Mouse (Mus musculus) adipocyte (in vitro differentiated cells): ENCODE results near the gene Dot1l.

Experiments
- DNase-seq: peaks from one replicate; pipeline ENCODE4 v3.0.0-alpha.2; 2016; ENCODE audit warnings: low spot score

The Dot1l gene

DNA sequence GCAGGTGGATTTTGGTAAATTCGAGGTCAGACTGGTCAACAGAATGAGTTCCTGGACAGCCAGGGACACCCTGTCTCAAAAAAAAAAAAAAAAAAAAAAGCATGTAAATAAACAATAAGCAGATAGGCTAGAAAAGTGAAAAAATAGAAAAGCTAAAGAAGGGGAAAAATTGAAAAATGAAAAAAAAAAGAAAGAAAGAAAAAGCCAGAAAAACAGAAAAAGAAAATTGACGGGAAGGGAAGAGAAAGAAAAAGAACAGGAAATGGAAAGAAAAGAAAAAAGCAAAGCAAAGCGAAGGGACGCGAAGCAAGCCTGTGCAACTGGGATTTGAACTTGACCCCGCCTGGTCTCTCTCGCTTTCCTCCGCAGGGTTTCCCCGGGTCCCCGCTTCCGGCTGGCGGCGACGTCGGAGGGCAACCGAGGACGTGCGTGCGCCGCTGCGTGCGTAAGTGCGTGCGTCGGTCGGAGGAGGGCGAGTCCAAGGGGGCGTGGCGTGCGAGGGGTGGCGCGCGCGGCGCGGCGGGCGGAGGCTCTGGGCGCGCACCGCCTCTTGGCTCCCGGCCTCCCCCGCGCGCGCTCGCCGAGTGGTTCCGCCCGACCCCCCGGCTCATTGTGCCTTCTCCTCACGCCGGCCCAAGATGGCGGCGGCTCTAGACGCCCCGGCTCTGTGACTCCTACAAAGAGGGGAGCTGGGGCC lies at the start of gene Dot1l:
Dot1l (plus strand) TSS at position 613 of the 697 bp plus-strand sequence.
- peak; percentile 93 for DNase-seq

DNA sequence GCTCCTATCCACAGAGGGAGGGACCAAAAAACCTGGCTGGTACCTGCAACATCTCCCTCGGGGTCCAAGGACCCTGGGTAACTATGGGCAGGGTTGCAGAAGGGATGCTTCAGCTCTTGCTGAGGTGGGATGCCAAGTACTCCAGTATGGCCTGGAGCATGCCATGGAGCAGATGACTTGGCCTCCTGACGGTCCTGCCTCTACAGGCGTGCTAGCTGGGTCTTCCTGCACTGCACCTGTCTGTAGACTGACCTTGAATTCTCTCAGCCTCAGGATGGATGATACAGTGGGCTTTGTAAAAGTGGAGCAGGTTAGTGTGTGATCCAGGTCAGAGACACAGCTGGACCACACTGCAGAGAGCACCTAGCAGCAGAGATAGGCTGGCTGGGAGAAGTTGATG lies 49.5 kb upstream of the Dot1l start:
- DNase-seq, result no peak

DNA sequence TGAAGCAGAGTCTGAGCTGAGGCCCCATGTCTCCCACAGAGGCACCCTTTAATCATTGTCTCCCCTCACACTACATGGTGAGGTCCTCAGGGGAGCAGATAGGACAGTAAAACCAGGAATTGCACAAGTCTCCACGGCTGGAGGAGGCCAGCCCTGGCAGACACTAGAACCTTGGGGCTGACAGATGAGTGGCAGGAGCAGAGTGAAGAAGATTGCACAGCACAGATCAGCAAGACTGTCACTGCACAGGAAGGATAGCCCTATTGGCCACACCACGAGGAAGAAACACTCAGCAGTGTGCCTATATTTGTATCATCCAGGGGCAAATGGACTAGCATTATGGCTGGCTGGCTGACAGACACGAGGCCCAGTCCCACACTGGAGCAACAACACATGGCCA lies 44.2 kb upstream of the Dot1l start:
- DNase-seq, result no peak

DNA sequence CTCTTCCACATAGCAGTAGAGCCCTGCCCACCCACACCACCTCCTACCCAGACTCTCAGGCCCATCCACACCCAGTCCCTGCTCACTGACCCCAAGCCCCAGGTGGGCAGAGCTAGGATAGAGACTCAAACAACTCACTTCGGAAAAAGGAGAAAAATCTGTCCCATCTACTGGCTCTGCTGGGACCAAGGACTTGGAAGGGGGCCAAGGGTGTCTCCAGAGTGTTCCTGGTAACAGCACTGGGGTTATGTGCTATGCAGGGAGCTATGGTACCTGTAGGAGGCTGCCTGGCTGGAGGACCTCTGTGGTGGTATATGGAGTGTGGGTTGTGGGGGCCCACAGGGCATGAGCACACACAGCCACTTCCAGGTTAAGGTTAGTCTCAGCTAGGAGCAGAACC lies 37.7 kb upstream of the Dot1l start:
- no peak for DNase-seq

DNA sequence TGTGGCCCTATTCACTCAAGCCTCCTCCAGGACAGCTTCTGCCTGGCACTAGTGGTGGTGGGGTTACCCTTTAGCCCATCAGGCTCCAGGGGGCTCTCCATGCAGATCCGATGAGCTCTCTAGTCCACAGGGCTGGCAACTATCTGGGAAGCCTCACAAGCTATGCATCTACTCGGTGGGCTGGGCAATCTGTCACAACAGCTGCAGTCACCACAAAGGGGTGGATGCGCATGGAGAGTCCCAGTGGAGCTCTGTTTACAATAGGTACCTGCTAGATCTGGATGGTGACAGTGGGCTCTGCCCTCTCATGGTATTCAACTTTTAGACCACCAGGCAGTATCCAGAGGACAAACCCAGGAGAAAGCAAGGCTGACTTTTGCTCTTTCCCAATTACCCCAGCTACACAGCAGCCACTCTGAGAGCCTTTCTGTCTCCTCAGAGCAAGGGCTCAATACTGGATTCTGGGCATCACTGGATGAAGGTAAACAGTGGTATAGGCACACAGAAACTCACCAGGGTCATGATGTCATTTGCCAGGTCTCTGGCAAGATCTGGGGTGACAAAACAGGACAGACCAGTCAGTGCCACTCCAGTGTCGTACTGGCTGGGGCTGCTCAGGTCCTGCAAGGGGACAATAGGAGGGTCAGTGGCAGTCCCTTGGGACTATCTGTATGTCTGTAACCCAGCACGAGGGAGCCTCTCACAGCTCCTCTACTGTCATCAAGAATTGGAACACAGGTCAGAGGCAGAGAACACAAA lies 27.5 kb upstream of the Dot1l start:
- no peak for DNase-seq

DNA sequence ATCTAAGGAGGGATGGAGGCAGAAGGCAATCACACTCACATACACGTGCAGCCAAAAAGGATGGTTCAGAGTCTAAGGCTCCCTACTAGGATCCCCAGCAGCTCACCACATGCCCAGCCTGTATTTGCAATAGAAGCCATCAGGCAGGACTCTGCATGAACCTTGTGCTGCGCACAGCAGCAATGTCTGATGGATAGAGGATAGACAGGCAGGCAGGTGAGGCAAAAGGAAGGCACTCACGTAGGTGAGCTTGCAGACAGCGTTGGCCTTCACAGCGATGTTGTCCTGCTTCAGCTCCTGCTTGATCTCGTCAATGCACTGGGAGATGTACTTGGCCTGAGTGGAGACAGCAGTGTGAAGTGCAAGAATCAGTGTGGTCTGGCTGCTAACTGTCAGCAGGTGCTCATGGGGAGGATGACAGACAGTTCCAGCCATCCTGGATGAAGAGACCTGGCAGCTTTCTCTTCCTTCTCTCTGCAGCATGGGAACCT lies 22.4 kb upstream of the Dot1l start:
- no peak for DNase-seq

DNA sequence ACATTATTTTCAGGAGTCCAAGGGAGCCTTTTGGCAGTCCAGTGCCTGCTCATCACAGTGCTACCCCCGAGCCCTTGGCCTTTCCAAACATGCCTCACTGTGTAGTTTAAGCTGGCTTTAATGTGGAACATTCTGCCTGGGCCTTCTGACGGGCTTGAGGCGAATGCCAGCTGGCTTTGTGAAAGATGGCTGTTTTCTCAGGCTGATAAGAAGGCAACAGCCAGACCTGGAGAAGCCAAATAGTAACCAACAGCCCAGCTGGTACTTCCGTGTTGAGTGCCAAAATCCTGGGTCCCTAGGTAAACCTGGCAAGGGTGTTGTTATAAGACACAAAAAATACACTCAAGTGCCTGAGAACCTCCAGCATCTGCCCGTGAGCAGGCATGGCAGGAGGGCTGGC lies 18.3 kb upstream of the Dot1l start:
- DNase-seq, result no peak

DNA sequence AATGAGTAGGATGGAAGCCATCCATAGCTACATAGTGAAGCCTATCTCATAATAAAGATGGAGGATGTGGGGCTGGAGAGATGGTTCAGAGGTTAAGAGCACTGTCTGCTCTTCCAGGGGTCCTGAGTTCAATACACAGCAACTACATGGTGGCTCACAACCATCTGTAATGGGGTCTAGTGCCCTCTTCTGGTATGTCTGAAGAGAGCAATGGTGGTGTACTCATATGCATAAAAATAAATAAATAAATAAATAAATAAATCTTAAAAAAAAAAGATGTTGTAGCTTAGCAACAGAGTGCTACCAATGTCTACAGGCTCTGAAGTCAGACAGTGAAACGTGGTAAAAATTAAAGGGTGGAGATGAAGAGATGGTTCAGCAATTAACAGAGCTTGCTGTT lies 16.3 kb upstream of the Dot1l start:
- DNase-seq, result no peak

DNA sequence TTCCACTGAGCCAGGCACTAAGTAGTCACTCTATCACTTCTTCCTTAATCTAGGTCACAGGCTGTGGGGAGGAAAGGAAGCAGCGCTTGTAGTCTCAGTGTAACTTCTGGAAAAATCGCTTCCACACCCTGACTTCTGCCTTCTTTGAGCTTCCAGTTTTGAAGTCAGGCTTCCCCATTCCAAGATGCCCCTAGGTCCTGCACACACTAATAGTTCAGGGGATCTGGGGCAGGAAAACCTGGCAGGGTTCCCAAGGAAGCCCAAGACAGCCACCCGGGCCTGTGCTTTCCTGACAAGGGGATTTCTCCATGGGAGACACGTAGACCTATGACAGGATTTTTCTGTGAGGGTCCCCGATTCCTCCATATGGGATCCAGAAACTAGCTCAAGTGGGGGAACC lies 13.9 kb upstream of the Dot1l start:
- peak; percentile 53 for DNase-seq

DNA sequence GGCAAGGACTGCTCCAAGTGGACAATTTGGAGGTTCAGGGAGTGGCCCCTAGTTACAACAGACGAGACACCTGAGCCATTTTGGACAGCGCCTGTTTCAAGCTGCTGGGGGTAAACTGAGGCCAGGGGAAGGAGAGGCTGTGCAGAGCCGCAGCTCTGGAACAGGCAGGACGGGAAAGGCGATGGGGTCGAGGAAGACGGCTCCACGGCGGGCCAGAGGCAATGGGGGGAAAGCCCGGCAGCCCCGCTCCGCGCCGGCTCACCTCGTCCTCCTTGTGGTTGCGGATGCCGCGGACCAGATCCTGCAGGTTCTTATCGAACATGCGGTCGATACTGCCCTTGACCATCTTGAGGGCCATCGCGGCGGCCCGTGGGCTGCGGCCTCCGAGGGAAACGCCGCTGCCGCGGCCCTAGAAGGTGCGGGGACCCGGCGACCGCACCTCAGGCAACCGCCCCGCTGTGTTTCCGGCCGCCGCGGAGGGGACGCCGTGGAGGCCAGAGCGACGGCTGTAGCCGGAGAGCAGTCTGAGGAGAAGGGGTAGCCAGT lies 13.3 kb upstream of the Dot1l start:
- DNase-seq, result no peak

DNA sequence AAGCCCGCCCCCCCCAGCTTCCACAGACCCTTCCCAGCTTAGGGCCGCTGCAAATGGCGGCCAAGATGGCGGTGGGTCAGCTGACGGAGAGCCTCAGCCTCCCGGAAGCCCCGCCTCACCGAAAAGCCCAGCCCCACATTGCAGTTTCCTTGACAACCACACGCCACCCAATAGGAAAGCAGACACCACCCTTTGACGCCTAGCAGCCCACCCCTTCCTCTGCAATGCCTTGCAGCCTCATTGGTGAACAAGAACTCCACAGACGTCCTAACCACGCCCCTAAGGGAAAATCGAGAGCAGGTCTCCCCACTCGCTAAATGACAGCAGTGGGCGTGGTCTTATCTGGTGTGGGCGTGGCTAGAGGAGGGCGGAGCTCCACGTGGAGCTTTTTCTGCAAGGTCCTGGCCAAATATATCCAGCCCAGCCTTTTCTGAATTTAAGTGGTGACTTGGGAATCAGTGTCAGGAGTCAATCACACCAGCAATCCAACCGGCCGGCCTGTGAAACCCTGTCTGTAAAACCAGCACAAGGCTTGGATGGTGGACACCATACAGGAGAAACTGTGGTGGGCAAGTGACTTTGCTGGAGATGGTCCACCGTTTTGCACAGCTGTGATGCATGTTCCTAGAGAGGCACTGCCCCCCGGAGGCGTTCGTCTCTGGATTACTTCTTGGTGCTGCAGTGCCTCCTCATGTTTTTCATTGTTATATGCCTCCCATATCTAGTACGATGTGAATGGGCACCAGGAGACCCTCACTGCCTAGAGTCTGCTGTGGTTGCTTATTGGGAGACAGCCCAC lies 12.6 kb upstream of the Dot1l start, which contains the start of gene Ap3d1:
Ap3d1 (minus strand) TSS at position 85 of the 799 bp plus-strand sequence.
- peak; percentile 100 for DNase-seq

DNA sequence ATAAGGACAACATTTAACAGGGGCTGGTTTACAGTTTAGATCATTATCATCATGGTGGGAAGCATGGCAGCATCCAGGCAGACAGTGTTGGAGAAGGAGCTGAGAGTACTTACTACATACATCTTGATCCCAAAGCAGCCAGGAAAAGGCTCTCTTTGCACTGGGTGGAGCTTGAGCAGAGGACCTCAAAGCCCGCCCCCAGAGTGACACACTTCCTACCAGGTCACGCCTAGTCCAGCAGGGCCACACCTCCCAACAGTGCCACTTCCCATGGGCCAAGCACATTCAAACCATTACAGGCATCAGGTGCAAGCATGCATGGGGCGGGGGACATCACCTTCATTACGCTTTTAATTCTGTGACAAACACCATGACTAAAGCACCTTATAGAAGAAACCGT lies 10.7 kb upstream of the Dot1l start:
- peak; percentile 57 for DNase-seq

DNA sequence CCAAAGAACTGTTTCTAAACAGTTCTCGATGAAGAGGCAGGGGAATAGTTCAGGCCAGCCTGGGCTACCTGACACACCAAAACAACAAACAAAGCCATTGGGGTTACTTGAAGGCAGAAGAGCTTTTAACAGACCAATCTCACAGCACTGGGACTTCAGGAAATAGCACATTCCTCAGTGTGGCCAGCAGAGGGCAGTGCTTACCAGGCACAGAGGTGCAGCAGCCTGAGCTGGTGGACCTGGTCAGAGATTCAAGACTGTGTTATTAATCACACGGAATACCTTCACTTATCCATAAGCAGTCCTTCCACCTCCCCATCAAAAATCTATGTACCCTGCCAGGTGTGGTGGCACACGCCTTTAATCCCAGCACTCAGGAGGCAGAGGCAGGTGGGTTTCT lies 7.6 kb upstream of the Dot1l start:
- DNase-seq, result peak; percentile 84

DNA sequence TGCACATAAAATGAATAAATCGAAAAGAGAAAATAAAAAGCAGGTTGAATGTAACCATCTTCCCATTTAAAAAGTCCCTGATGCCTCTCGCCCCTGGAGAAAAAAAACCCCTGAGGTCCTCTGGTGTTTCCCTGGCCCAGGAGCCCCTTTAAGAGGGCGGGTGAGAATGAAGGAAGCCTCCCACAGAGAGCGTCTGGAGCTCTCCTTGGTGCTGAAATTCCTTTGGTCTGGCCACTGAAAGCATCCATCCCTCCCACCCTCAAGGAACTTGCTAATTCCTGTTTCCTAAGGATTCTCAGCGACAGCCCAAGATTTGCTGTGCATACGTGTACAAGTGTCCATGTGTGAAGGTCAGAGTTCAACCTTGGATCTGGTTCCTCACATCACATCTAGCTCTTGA lies 6.4 kb upstream of the Dot1l start:
- peak; percentile 89 for DNase-seq

DNA sequence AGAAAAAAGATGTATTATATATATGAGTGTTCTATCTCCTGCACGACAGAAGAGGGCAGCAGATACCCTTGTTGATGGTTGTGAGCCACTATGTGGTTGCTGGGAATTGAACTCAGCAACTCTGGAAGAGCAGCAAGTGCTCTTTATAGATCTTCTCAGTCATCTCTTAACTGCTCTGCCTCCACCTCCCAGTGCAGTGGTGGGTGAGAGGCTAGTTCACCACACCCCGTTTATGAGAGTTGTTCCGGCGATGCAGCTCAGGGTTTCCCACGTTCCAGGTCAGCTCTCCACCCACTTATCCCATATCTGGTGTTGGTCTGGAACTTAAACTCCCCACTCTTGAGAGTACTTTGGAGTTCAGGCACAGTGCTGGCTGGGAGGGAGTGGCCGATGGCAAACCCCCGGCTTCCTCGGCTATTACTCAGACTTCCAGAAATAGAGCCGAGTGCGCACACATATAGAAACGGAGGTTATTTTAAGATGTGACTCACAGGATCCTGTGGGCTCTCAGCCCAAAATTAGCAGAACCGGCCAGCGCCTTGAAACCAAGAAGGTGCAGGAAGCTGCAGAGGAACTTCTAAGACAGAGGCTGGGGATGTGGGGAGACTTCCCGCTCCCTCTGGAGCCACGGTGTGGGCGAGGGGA lies 3.7 kb upstream of the Dot1l start:
- DNase-seq, result peak; percentile 75

DNA sequence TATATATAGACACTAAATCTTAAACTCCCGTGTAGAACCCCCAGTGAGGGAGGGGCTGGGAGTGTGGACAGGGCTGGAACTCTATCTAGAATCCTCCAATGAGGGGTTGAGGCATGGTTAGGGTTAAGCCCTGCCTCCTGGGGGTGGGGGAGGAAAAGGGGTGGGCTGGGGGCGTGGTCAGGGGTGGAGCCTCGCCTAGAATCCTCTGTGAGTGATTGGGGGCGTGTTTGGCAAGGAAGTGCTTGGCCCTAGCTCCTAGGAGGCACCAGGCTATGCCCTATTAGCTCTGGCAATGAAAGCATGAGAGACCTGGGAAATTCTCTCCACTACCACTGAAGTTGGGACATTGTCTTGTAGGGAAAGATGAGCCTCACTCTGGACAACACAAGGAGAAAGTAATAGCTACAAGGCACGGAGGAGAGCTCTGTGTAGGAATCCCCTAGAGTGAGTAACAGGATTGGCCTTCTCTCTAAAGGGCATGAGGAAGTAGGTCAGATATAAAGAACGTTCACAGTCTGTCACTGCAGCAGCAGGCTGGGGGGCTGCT lies 2.9 kb upstream of the Dot1l start:
- DNase-seq, result peak; percentile 95

DNA sequence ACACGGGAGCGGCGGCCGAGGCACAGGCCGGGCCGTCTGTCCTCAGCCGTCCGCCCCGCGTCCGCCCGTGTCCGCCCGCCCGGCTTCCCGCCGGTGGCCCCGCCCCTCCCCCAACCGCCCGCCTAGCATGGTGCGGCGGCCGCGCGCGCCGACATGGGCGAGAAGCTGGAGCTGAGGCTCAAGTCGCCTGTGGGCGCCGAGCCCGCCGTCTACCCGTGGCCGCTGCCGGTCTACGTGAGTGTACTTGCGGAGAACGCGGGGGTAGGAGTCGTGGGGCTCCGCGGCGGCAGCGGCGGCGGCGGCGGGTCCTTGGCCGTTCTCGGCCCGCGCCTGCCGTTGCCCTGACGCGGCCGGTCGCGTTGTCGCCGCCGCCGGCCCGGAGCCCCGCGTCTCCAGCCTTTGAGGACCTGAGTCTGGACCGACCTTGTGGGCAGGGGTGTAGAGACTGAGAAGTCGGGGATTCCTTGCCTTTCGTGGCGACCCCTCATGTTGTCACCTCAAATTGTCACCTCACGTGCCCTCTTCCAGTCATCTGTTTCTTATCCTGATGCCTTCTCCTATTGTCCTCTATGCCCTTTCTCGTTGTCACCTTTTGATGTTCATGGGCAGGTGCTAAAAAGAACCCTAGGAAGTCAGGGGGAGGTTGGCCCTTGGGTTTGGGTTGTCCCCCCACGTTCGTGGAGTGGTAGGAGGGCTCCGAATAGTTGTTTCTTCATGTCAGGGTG lies 447 bp downstream of the Dot1l start:
- DNase-seq, result no peak

DNA sequence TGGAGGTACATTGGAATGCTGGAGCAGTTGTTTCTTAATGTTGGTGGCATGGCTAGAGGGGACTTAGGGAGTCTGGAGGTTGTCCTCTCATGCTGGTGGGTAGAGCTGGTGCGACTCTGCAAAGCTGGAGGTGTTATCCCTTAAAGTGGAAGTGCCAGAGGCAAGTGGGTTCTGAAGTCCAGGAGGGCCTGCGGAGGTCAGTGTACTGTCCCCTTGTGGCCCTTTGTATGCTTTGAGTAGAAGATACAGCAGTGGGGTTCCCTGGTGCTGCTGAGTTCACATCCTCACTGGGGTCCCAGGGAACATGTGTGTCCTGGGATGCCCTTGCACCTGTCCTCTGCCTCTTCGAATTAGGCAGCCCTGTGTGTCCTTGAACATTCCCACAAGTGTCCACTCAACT lies 1.1 kb downstream of the Dot1l start:
- no peak for DNase-seq

DNA sequence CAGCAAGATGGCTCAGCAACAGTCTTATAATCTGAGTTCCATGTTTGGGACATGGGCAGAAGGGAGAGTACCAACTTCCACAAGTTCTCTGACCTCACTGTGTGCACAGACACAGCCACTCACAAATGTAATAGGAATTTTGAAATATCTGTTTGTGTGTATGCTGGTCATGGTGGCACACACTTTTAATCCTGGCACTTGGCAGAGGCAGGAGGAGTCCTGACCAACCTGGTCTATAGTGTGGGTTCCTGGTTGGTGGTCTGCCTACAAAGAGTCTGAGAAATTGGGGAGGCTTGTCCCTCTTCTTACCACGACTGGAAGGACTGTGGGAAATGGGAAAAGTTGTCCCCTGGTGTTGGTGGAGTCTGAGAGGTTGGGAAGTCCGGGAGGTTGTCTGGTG lies 1.5 kb downstream of the Dot1l start:
- DNase-seq, result no peak

DNA sequence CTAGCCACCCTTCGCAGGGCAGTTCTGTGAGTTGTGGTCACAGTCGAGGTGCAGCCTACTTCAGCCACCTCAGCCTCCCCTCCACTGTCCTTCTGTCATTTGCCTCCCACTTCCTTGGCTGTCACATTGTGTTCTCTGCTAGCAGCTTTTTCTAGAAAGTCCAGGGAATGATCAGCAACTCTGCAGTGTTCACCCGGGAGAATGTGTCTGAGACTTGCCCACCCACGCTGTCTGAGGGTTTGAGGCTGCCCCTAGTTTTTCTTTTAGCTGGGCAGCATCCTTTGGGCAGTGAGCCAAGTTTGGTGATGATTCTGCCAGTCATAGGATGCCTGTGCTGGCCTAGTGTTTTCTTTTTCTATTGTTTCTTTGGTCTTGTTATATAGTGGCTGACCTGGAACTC lies 2.0 kb downstream of the Dot1l start:
- no peak for DNase-seq

DNA sequence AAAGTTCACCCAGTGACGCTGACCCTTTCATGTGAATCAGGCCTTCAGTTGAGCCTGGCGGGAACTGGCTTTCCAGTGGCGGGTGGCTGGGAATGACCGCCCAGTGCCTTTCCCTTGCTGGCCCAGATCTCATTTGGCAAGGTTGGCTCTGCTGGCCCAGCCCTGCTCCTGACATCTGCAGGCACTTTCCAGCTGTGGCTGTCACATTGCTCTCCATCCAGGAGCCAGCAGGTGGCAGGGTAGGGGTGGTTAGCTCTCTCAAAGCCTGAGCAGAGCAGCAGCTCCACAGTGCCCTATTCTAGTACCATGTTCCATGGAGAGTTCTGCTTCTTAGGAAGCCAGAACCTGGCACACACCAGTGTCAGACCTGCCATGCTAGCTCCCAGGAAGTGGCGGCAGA lies 2.7 kb downstream of the Dot1l start:
- peak; percentile 97 for DNase-seq
